Mouse (Mus musculus): ENCODE data around the gene Fbxo27. TPM values are rescaled to one million over a fixed set of nuclear protein-coding genes. Genes with fewer than 3 reads are reported as not detected.
A peak's percentile ranks its signal among the peaks of the same experiment; 100 is the strongest.

Fbxo27 gene
- polyA plus RNA-seq, 1 experiment, result 26.5 TPM

DNA sequence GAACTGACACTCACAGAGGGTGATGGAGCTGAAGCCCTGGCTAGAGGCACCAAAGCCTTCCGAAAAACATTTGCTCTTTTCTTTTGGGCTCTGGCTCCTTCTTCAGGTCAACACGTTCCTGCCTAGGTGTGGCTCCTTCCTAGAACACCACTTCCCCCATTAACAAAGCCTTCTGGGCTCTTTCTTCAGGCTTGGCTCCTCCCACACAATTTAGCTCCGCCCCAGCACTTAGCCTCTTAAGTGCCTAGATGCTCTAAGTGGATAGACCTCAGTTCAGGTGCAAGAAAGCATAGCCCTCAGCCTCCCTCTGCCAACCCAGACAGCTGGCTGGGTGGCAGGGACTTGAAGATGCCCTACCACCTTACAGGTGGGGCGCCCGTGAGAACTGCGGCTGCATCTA is 43.1 kb downstream of the Fbxo27 start:
- 85% methylated on average over 6 of the region's 6 CpGs for WGBS

DNA sequence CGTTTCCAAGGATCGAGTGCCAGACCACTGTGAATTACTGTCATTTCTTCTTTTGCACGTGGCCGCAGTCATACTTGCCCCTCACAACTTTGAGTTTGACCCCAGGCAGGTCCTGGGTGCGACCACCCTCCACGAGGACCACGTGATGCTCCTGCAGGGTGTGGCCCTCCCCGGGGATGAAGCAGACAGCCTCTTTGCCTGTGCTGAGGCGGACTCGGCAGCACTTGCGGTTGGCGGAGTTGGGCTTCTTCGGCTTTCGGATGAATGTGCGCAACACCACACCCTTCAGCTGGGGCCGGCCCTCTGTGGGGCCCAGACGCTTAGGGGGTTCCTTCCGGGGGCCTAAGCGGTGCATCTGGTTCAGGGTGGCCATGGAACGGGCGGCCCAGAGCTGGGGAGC is 47.2 kb downstream of the Fbxo27 start:
- H3K36me3 ChIP-seq (ENCODE audit: control insufficient read depth, insufficient read depth, low read length), result no peaks in the 10 kb centered on the region
- TF ChIP-seq CTCF (IDR thresholded peaks at IDR 0.05; ENCODE audit: borderline replicate concordance, control insufficient read depth, extremely low read depth, insufficient read depth, low read length, poor library complexity) (no peak), POLR2A (IDR thresholded peaks at IDR 0.05; ENCODE audit: control insufficient read depth, extremely low read depth, insufficient read depth, low read length, poor library complexity) (no peak)
- H3K4me1 ChIP-seq (replicated peaks; ENCODE audit: control insufficient read depth, insufficient read depth, low read length), result peaks cover 5% of the 10 kb centered on the region
- DNase-seq, result no peak
- no peak overlapping the region for H3K27ac ChIP-seq (ENCODE audit: control insufficient read depth, insufficient read depth, low read length)
- H3K4me3 ChIP-seq (ENCODE audit: control insufficient read depth, insufficient read depth, low read length), result no peak overlapping the region
- 97% methylated on average over 21 of the region's 21 CpGs for WGBS
- H3K27me3 ChIP-seq (ENCODE audit: control insufficient read depth, insufficient read depth, low read length), result no peaks in the 10 kb centered on the region

More for the DNA sequence above, 43.1 kb downstream of the Fbxo27 start:
- Histone ChIP-seq H3K27me3 (ENCODE audit: control insufficient read depth, insufficient read depth, low read length) (no peaks in the 10 kb centered on the region), H3K4me1 (replicated peaks; ENCODE audit: control insufficient read depth, insufficient read depth, low read length) (peaks cover 12% of the 10 kb centered on the region), H3K27ac (ENCODE audit: control insufficient read depth, insufficient read depth, low read length) (no peak overlapping the region), H3K36me3 (ENCODE audit: control insufficient read depth, insufficient read depth, low read length) (no peaks in the 10 kb centered on the region), H3K4me3 (ENCODE audit: control insufficient read depth, insufficient read depth, low read length) (no peak overlapping the region)
- DNase-seq, result no peak
- no peak for TF ChIP-seq POLR2A (IDR thresholded peaks at IDR 0.05; ENCODE audit: control insufficient read depth, extremely low read depth, insufficient read depth, low read length, poor library complexity)
- no peak for TF ChIP-seq CTCF (IDR thresholded peaks at IDR 0.05; ENCODE audit: borderline replicate concordance, control insufficient read depth, extremely low read depth, insufficient read depth, low read length, poor library complexity)

DNA sequence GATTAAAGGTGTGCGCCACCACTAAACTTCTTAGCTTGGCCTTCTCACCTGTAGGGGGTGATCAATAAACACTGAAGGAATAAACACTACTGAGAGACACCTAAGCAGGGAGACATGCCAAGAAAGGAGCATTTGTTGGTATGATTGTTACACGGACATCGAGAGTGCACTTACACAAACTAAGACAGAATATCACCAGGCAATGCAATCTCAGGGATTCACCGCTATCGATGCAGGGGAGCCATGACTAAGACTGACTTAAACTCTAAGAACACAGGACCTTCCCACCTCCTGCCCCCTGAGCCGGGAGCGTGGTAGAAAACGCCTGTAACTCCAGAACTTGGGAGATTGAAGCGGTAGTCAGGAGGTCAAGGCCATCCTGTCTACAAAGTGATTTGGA is 48.3 kb downstream of the Fbxo27 start:
- H3K27me3 ChIP-seq (ENCODE audit: control insufficient read depth, insufficient read depth, low read length), result no peaks in the 10 kb centered on the region
- 31% methylated on average over 9 of the region's 9 CpGs for WGBS
- no peak for DNase-seq
- H3K4me3 ChIP-seq (ENCODE audit: control insufficient read depth, insufficient read depth, low read length), result peak overlapping the region; percentile 64
- no peaks in the 10 kb centered on the region for H3K36me3 ChIP-seq (ENCODE audit: control insufficient read depth, insufficient read depth, low read length)
- H3K4me1 ChIP-seq (replicated peaks; ENCODE audit: control insufficient read depth, insufficient read depth, low read length), result peaks cover 5% of the 10 kb centered on the region
- TF ChIP-seq POLR2A (IDR thresholded peaks at IDR 0.05; ENCODE audit: control insufficient read depth, extremely low read depth, insufficient read depth, low read length, poor library complexity) (no peak), CTCF (IDR thresholded peaks at IDR 0.05; ENCODE audit: borderline replicate concordance, control insufficient read depth, extremely low read depth, insufficient read depth, low read length, poor library complexity) (no peak)
- peak overlapping the region; percentile 48; the same call in 1 of the 2 replicates for H3K27ac ChIP-seq (ENCODE audit: control insufficient read depth, insufficient read depth, low read length)

- Histone ChIP-seq H3K4me1 (replicated peaks; ENCODE audit: control insufficient read depth, insufficient read depth, low read length) (peaks cover 5% of the 10 kb centered on the region), H3K27ac (ENCODE audit: control insufficient read depth, insufficient read depth, low read length) (peak overlapping the region; percentile 48; the same call in 1 of the 2 replicates), H3K36me3 (ENCODE audit: control insufficient read depth, insufficient read depth, low read length) (no peaks in the 10 kb centered on the region), H3K4me3 (ENCODE audit: control insufficient read depth, insufficient read depth, low read length) (peak overlapping the region; percentile 64), H3K27me3 (ENCODE audit: control insufficient read depth, insufficient read depth, low read length) (no peaks in the 10 kb centered on the region)
- TF ChIP-seq CTCF (IDR thresholded peaks at IDR 0.05; ENCODE audit: borderline replicate concordance, control insufficient read depth, extremely low read depth, insufficient read depth, low read length, poor library complexity) (no peak), POLR2A (IDR thresholded peaks at IDR 0.05; ENCODE audit: control insufficient read depth, extremely low read depth, insufficient read depth, low read length, poor library complexity) (no peak)
- no peak for DNase-seq
- 2% methylated on average over 13 of the region's 13 CpGs for WGBS
Measured at GRCm38 (mm10) chr7:28741368-28741708, 48.7 kb downstream of the Fbxo27 start.

GRCm38 (mm10) chr7:28741709-28742438 is 49.2 kb downstream of the Fbxo27 start, which contains the start of the genes Mrps12 and Sars2:
TSS of gene Mrps12 (minus strand) at chr7:28741820.
TSS of gene Sars2 (plus strand) at chr7:28741992.
- H3K27ac ChIP-seq (ENCODE audit: control insufficient read depth, insufficient read depth, low read length), result peak within 1 kb of the TSS; percentile 48; the same call in 1 of the 2 replicates
- under 1% methylated on average over 39 of the region's 39 CpGs for WGBS
- DNase-seq, result peak; percentile 93
- H3K27me3 ChIP-seq (ENCODE audit: control insufficient read depth, insufficient read depth, low read length), result no peaks in the 10 kb centered on the region
- H3K36me3 ChIP-seq (ENCODE audit: control insufficient read depth, insufficient read depth, low read length), result no peaks in the 10 kb centered on the region
- TF ChIP-seq CTCF (IDR thresholded peaks at IDR 0.05; ENCODE audit: borderline replicate concordance, control insufficient read depth, extremely low read depth, insufficient read depth, low read length, poor library complexity) (peak; percentile 92), POLR2A (IDR thresholded peaks at IDR 0.05; ENCODE audit: control insufficient read depth, extremely low read depth, insufficient read depth, low read length, poor library complexity) (peak; percentile 57)
- peak within 1 kb of the TSS; percentile 64 for H3K4me3 ChIP-seq (ENCODE audit: control insufficient read depth, insufficient read depth, low read length)
- H3K4me1 ChIP-seq (replicated peaks; ENCODE audit: control insufficient read depth, insufficient read depth, low read length), result peaks cover 5% of the 10 kb centered on the region

Other genes starting within 250 kb of the Fbxo27 start
- 7.6 and 9.1 TPM in 2 replicates for gene Lrfn1, start 240.9 kb upstream of the Fbxo27 start, polyA plus RNA-seq (2012; rRNA removed)
- 0.59 and 0.77 TPM in 2 replicates for gene Ifnl2, start 182.4 kb upstream of the Fbxo27 start, polyA plus RNA-seq (2012; rRNA removed)
- 0.37 and 0.78 TPM in 2 replicates for gene Ifnl3, start 170.0 kb upstream of the Fbxo27 start, polyA plus RNA-seq (2012; rRNA removed)
- 2.1 and 2.4 TPM in 2 replicates for gene Sycn, start 152.0 kb upstream of the Fbxo27 start, polyA plus RNA-seq (2012; rRNA removed)
- 1.4 TPM in 2 replicates for gene Nccrp1, start 145.6 kb upstream of the Fbxo27 start, polyA plus RNA-seq (2012; rRNA removed)
- 118 and 139 TPM in 2 replicates for gene Samd4b, start 94.7 kb upstream of the Fbxo27 start, polyA plus RNA-seq (2012; rRNA removed)
- 32.8 and 37.7 TPM in 2 replicates for gene Pak4, start 94.7 kb upstream of the Fbxo27 start, polyA plus RNA-seq (2012; rRNA removed)
- gene Acp7, start 61.5 kb upstream of the Fbxo27 start, polyA plus RNA-seq (2012; rRNA removed), result 0.69 and 0.92 TPM in 2 replicates
- gene Fbxo17, start 24.0 kb downstream of the Fbxo27 start, polyA plus RNA-seq (2012; rRNA removed), result 5.0 and 6.2 TPM in 2 replicates
- gene Mrps12, start 49.0 kb downstream of the Fbxo27 start, polyA plus RNA-seq (2012; rRNA removed), result 74.4 and 84.5 TPM in 2 replicates
- 63.2 and 63.9 TPM in 2 replicates for gene Sars2, start 49.1 kb downstream of the Fbxo27 start, polyA plus RNA-seq (2012; rRNA removed)
- gene Ccer2, start 63.3 kb downstream of the Fbxo27 start, polyA plus RNA-seq (2012; rRNA removed), result 0.16 and 0.24 TPM in 2 replicates
- 101 and 104 TPM in 2 replicates for gene Sirt2, start 73.9 kb downstream of the Fbxo27 start, polyA plus RNA-seq (2012; rRNA removed)
- 75.5 and 78.8 TPM in 2 replicates for gene Nfkbib, start 74.7 kb downstream of the Fbxo27 start, polyA plus RNA-seq (2012; rRNA removed)
- 91.9 and 93.7 TPM in 2 replicates for gene Rinl, start 96.1 kb downstream of the Fbxo27 start, polyA plus RNA-seq (2012; rRNA removed)
- 562 and 568 TPM in 2 replicates for gene Hnrnpl, start 115.7 kb downstream of the Fbxo27 start, polyA plus RNA-seq (2012; rRNA removed)
- gene Ech1, start 132.4 kb downstream of the Fbxo27 start, polyA plus RNA-seq (2012; rRNA removed), result 287 and 359 TPM in 2 replicates
- 23.2 and 29.7 TPM in 2 replicates for gene Lgals4, start 141.0 kb downstream of the Fbxo27 start, polyA plus RNA-seq (2012; rRNA removed)
- gene Lgals7, start 171.0 kb downstream of the Fbxo27 start, polyA plus RNA-seq (2012; rRNA removed), result 13.0 and 15.5 TPM in 2 replicates
- gene Capn12, start 188.6 kb downstream of the Fbxo27 start, polyA plus RNA-seq (2012; rRNA removed), result 0.20 and 1.00 TPM in 2 replicates

Data from thymus, adult 2 months (tissue).